Mouse (Mus musculus): ENCODE results near the gene Smok2a.
"Not testable (repeated sequence)": the region's sequence is repeated elsewhere in the genome, so short reads cannot be mapped to it uniquely, and the experiment has no call there.

Gene Smok2a

GRCm38 (mm10) chr17:13215595-13215994 lies 5.4 kb upstream of the Smok2a start:
- no peak for DNase-seq

DNA sequence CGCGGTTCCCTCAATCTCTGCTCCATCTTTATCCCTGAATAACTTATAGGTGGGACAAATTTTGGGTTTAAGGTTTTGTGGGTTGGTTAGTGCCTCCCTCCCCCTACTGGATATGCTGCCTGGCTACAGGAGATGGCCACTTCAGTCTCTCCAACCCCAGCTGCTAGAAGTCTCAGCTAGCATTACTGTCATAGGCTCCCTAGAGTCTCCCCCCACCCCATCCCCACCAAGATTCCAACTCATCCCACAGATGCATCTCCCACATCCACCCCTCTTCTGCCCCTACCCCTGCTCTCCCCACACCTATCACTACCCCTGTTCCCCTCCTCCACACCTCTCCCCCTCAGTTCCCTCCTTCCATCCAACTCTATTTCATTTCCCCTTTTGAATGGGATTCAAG lies 933 bp downstream of the Smok2a start:
- DNase-seq, result not testable (repeated sequence)

- not testable (repeated sequence) for DNase-seq
Measured at GRCm38 (mm10) chr17:13229957-13230356, 9.0 kb downstream of the Smok2a start, which contains the start of gene Smok2b. TSS of gene Smok2b (plus strand) at chr17:13230257.

GRCm38 (mm10) chr17:13239461-13239860 lies 18.5 kb downstream of the Smok2a start:
- DNase-seq, result not testable (repeated sequence)

- DNase-seq, result not testable (repeated sequence)
Measured at GRCm38 (mm10) chr17:13240807-13241727, 20.1 kb downstream of the Smok2a start.

DNA sequence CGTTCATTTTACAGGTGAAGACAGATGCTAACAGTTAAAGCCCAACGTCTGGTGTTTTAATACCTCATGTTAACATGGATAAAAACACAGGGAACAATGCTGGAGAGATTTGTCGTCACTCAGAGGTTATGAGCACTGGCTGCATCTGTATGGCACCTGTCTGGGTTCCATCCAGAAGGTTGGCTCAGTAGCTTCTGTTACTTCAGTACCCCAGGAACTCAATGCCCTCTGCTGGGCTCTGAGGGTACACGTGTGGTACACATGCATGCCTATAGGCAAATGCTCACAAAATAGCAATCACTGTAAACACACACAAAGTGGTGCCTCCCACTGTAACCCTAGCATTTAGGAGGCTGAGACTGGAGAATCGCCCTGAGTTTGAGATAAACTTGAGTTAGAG lies 33.8 kb downstream of the Smok2a start:
- DNase-seq, result not testable (repeated sequence)

Measured in B cell, adult 2 months (primary cell).